Mouse (Mus musculus) cerebellum, adult 8-10 months (tissue): Measurements from ENCODE around the gene Aff3.

ENCODE experiments used
- DNase-seq: peaks from one replicate; pipeline ENCODE4 v3.0.0; 2022

Gene Aff3

GRCm38 (mm10) chr1:38309341-38309740 is 355.4 kb downstream of the Aff3 start:
- DNase-seq = no peak

GRCm38 (mm10) chr1:38308705-38308996 is 356.1 kb downstream of the Aff3 start:
- DNase-seq = no peak

GRCm38 (mm10) chr1:38307821-38308704 is 356.7 kb downstream of the Aff3 start:
- DNase-seq = peak; percentile 17

GRCm38 (mm10) chr1:38307234-38307633 is 357.5 kb downstream of the Aff3 start:
- no peak for DNase-seq

GRCm38 (mm10) chr1:38306146-38306545 is 358.6 kb downstream of the Aff3 start:
- DNase-seq = no peak

- DNase-seq = no peak
Observed at GRCm38 (mm10) chr1:38304376-38304775, 360.4 kb downstream of the Aff3 start.

GRCm38 (mm10) chr1:38298291-38298690 is 366.5 kb downstream of the Aff3 start:
- DNase-seq = no peak

- DNase-seq = no peak
Observed at GRCm38 (mm10) chr1:38294906-38295305, 369.8 kb downstream of the Aff3 start.

- no peak for DNase-seq
Observed at GRCm38 (mm10) chr1:38294336-38294695, 370.4 kb downstream of the Aff3 start.

- DNase-seq = no peak
Observed at GRCm38 (mm10) chr1:38293671-38294335, 371.0 kb downstream of the Aff3 start.

GRCm38 (mm10) chr1:38292851-38293250 is 371.9 kb downstream of the Aff3 start:
- DNase-seq = no peak

- DNase-seq = no peak
Observed at GRCm38 (mm10) chr1:38291915-38292314, 372.8 kb downstream of the Aff3 start.

GRCm38 (mm10) chr1:38291497-38291896 is 373.3 kb downstream of the Aff3 start:
- no peak for DNase-seq

GRCm38 (mm10) chr1:38290881-38291280 is 373.9 kb downstream of the Aff3 start:
- DNase-seq = no peak

GRCm38 (mm10) chr1:38289891-38290290 is 374.9 kb downstream of the Aff3 start:
- no peak for DNase-seq

- no peak for DNase-seq
Observed at GRCm38 (mm10) chr1:38288716-38289115, 376.0 kb downstream of the Aff3 start.

- no peak for DNase-seq
Observed at GRCm38 (mm10) chr1:38286551-38286950, 378.2 kb downstream of the Aff3 start.

- DNase-seq = no peak
Observed at GRCm38 (mm10) chr1:38280549-38280948, 384.2 kb downstream of the Aff3 start.

GRCm38 (mm10) chr1:38271312-38271711 is 393.4 kb downstream of the Aff3 start:
- no peak for DNase-seq

GRCm38 (mm10) chr1:38268246-38269042 is 396.3 kb downstream of the Aff3 start:
- no peak for DNase-seq

- DNase-seq = no peak
Observed at GRCm38 (mm10) chr1:38263251-38263650, 401.5 kb downstream of the Aff3 start.

- DNase-seq = no peak
Observed at GRCm38 (mm10) chr1:38262362-38263154, 402.2 kb downstream of the Aff3 start.

- no peak for DNase-seq
Observed at GRCm38 (mm10) chr1:38261076-38261475, 403.7 kb downstream of the Aff3 start.
